Mouse (Mus musculus) liver, adult 2 months (tissue): Measurements from ENCODE around the gene Mark4. TPM values are rescaled to one million over a fixed set of nuclear protein-coding genes. Genes with fewer than 3 reads are reported as not detected.

Source experiments
- DNase-seq: peaks from one replicate; pipeline ENCODE4 v3.0.0-alpha.2; 2011; ENCODE audit warnings: low read depth, low spot score; ENCODE audit errors: extremely low read depth
- H3K27ac ChIP-seq: fragments of 200-500 bp; replicated peaks from 2 replicates; pipeline ENCODE4 v1.5.1; 2012; ENCODE audit warnings: low read depth, mild to moderate bottlenecking, control low read depth, inconsistent platforms, low read length; ENCODE audit not compliant: insufficient read depth
- H3K27me3 ChIP-seq: fragments of 200-500 bp; 2 replicates; pipeline ENCODE4 v1.6.1; 2012; ENCODE audit warnings: mild to moderate bottlenecking, moderate library complexity, low read length, inconsistent platforms; ENCODE audit not compliant: control insufficient read depth, insufficient read depth
- H3K36me3 ChIP-seq: fragments of 200-500 bp; 2 replicates; pipeline ENCODE4 v1.6.1; 2012; ENCODE audit warnings: low read length, inconsistent platforms; ENCODE audit not compliant: control insufficient read depth, insufficient read depth
- H3K4me1 ChIP-seq: fragments of 200-500 bp; 2 replicates; pipeline ENCODE4 v1.6.1; 2011; ENCODE audit warnings: low read length; ENCODE audit not compliant: control insufficient read depth, insufficient read depth
- H3K4me3 ChIP-seq: fragments of 200-500 bp; 2 replicates; pipeline ENCODE4 v1.5.1; 2011; ENCODE audit warnings: low read depth, mild to moderate bottlenecking, control low read depth, low read length, moderate library complexity; ENCODE audit not compliant: insufficient read depth
- H3K79me2 ChIP-seq: fragments of 200-500 bp; 2 replicates; pipeline ENCODE4 v1.6.1; 2012; ENCODE audit warnings: inconsistent platforms, mild to moderate bottlenecking, low read length, moderate library complexity; ENCODE audit not compliant: control insufficient read depth, insufficient read depth
- H3K9ac ChIP-seq: fragments of 200-500 bp; 2 replicates; pipeline ENCODE4 v1.6.1; 2012; ENCODE audit warnings: low read depth, mild to moderate bottlenecking, control low read depth, inconsistent platforms, low read length
- CTCF ChIP-seq: fragments of 200-500 bp; IDR thresholded peaks from 2 replicates; pipeline ENCODE4 v1.5.1; 2011; ENCODE audit warnings: low read depth, low read length, control low read depth
- POLR2A ChIP-seq: fragments of 200-500 bp; IDR thresholded peaks from 2 replicates; pipeline ENCODE4 v1.6.1; 2011; ENCODE audit warnings: low read length, control low read depth; ENCODE audit not compliant: insufficient read depth; ENCODE audit errors: extremely low read depth
- WGBS: fragments of 180-500 bp; shearing (Covaris S2); methylation state at CpG from one replicate; pipeline ENCODE4 v1.1.7; 2018; 5-methylcytosine and 5-hydroxymethylcytosine counted together
- polyA plus RNA-seq: library from polyadenylated mRNA; depleted of rRNA; stranded (reverse); fragments of >200 nt; gene quantifications from 2 replicates; pipeline ENCODE4 v1.2.3, GENCODE M21; 2012; rRNA removed
- total RNA-seq: library from RNA; depleted of rRNA; stranded (reverse); fragments of >200 nt; gene quantifications from 2 replicates; pipeline ENCODE4 v1.2.3, GENCODE M21; 2014; rRNA removed

Mark4 gene
- total RNA-seq: 1.8 and 2.8 TPM in 2 replicates
- 4.9 and 6.4 TPM in 2 replicates for polyA plus RNA-seq

DNA sequence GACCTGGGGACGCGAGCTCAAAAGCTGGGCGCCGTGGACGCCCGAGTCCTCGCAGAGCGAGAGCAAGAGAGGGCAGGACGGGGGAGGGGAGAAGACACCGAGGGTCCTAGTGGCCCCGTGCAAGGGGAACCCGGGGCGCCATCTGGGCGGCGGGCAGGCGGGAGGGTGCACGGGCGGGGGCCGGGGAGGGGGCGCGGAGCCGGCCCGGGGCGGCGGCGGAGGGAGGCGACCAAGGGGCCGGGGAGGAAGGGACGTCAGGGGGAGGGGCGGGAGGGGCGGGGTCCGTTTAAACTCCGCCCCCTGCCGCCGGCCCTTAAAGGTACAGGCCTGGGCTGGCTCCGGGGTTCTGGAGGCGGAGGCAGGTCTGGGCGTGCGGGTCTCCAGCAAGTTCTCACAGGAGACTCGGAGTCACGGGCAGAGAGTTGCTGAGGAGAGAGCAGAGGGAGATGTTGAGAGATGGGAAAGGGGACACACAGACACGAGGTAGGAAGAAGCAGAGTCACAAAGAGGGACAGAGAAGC, at the start of gene Mark4:
TSS of gene Mark4 (minus strand) at position 231 of the 521 bp plus-strand sequence.
- peak; percentile 44 for DNase-seq
- peak within 1 kb of the TSS; percentile 98 for H3K4me3 ChIP-seq
- TF ChIP-seq CTCF: no peak
- peak; percentile 75; the same call in 1 of the 2 replicates for TF ChIP-seq POLR2A
- H3K4me1 ChIP-seq: peaks cover 10% of the 10 kb centered on the region
- H3K27ac ChIP-seq: peak within 1 kb of the TSS; percentile 40
- H3K36me3 ChIP-seq: no peaks in the 10 kb centered on the region
- peaks cover 35% of the 10 kb centered on the region for H3K79me2 ChIP-seq
- under 1% methylated on average over 31 of the region's 42 CpGs for WGBS
- no peaks in the 10 kb centered on the region for H3K27me3 ChIP-seq
- H3K9ac ChIP-seq: peak within 1 kb of the TSS; percentile 96

DNA sequence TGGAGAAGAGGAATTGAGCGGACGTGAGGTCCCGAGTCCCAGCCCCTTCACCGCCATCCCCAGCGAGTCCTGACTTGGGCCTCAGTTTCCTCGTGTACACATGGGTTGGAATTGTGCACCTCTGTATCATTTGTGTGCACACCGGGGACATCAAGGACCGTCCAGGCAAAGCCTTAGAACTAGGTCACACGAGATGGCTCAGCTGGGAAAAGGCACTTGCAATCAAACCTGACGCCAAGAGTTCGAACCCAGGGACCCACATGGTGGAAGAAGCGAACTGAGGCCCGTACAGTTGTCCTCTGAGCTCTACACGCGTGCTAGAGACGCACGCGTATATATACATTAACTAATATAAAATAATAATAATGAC, 49.0 kb upstream of the Mark4 start:
- Histone ChIP-seq H3K27ac (no peak overlapping the region), H3K79me2 (peaks cover 13% of the 10 kb centered on the region; the same call in 1 of the 2 replicates), H3K4me3 (peak overlapping the region; percentile 93), H3K4me1 (peaks cover 8% of the 10 kb centered on the region; the same call in 1 of the 2 replicates), H3K36me3 (no peaks in the 10 kb centered on the region), H3K27me3 (no peaks in the 10 kb centered on the region), H3K9ac (peak overlapping the region; percentile 15; the same call in 1 of the 2 replicates)
- WGBS: 19% methylated on average over 18 of the region's 18 CpGs
- no peak for DNase-seq
- TF ChIP-seq CTCF: no peak
- TF ChIP-seq POLR2A: no peak

DNA sequence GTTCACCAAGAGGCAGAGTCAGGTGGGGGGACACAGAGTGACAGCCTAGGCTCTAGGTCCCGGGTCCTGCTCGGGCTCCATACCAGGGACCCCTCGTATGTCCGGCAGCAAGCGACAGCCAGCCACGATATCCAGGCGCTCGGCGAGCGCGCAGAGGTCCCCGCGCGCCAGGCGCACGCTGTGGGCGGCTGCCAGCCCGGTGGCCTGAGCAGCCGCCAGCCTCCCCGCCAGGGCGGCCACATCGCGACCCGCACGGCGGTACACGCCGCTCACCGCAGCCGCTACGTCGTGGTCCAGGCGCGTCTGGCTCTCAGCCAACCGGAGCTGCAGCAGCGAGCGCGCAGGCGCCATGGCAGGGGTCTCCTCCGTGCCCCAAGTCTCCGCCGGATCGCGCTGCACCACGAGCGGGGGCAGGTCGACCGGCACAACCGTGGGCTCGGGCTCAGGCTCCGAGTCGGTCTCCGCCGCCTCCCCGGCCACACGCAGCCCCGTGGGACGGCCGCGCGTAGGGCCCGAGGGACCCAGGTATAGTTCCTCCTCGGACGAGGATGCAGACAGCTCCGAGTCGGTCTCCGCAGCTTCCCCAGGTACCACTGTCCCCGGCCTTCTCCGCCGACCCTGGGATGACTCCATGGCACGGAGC, 48.5 kb upstream of the Mark4 start:
- 53% methylated on average over 71 of the region's 71 CpGs for WGBS
- TF ChIP-seq CTCF (no peak), POLR2A (no peak)
- peak overlapping the region; percentile 93; the same call in 1 of the 2 replicates for H3K4me3 ChIP-seq
- no peak for DNase-seq
- H3K27me3 ChIP-seq: no peaks in the 10 kb centered on the region
- H3K4me1 ChIP-seq: peaks cover 8% of the 10 kb centered on the region; the same call in 1 of the 2 replicates
- H3K79me2 ChIP-seq: peaks cover 13% of the 10 kb centered on the region; the same call in 1 of the 2 replicates
- peak overlapping the region; percentile 15 for H3K9ac ChIP-seq
- no peaks in the 10 kb centered on the region for H3K36me3 ChIP-seq
- no peak overlapping the region for H3K27ac ChIP-seq

DNA sequence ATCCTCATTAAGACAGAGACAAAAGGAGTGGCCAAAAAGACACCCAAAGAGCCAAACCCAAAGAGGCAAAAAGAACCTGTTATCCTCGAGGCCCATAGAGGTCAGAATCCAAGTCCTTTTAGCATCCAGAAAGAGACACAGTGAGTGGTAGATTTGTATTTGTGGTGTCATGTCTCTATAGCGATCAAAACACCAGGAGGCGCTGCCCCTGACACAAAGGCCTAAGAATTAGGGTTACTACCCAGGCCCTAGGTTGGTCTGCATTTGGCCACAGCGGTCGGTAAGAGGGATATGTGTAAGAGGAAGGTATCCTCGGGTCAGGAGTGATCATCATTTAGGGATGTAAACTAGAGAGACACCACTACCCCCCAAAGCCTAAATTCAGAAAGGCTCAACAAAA, 47.7 kb upstream of the Mark4 start:
- Histone ChIP-seq H3K79me2 (peaks cover 13% of the 10 kb centered on the region; the same call in 1 of the 2 replicates), H3K36me3 (no peaks in the 10 kb centered on the region), H3K4me3 (no peak overlapping the region), H3K4me1 (peaks cover 9% of the 10 kb centered on the region; the same call in 1 of the 2 replicates), H3K9ac (no peak overlapping the region), H3K27me3 (no peaks in the 10 kb centered on the region), H3K27ac (no peak overlapping the region)
- TF ChIP-seq POLR2A (no peak), CTCF (no peak)
- 76% methylated on average over 6 of the region's 6 CpGs for WGBS
- no peak for DNase-seq

DNA sequence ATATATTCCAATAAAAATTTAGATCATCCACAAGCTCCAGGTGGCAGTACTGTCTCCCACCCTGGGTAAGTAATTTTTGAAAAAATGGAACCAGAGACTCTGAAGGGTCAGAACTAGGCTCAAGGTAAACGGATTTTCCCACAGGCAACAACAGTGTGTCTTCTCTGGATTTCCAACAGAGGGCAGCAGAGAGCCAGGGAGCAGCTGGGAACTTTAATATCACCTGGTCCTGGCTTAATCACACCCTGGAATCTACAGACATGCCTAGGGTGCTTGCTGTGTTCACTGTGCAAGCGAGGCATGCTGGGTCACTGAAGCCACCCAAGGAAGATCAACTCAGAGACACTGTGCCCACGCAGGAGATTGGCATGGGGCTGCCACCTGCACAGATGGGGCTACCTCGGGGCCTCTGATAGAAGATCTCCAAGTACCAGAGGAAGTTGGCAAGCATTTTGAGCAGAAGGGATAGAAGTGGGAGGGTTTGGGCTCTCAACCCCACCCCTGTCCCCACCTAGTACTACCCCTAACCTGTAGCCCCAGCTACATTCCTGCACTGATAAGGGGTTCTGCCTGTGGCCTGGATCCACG, 45.0 kb upstream of the Mark4 start:
- TF ChIP-seq POLR2A: no peak
- TF ChIP-seq CTCF: peak; percentile 81
- H3K9ac ChIP-seq: no peak overlapping the region

More for the DNA sequence above, 45.0 kb upstream of the Mark4 start:
- H3K4me3 ChIP-seq: no peak overlapping the region
- H3K27ac ChIP-seq: no peak overlapping the region
- H3K4me1 ChIP-seq: peaks cover 17% of the 10 kb centered on the region
- H3K79me2 ChIP-seq: peaks cover 4% of the 10 kb centered on the region; the same call in 1 of the 2 replicates
- H3K27me3 ChIP-seq: no peaks in the 10 kb centered on the region
- WGBS: 43% methylated on average over 5 of the region's 5 CpGs
- H3K36me3 ChIP-seq: no peaks in the 10 kb centered on the region
- DNase-seq: peak; percentile 48
